Mouse (Mus musculus) forebrain, embryonic 13.5 days (tissue): ENCODE measurements around the gene Agpat1. TPM values are rescaled to one million over a fixed set of nuclear protein-coding genes. Genes with fewer than 3 reads are reported as not detected.
A peak's percentile ranks its signal among the peaks of the same experiment; 100 is the strongest.

ENCODE experiments used
- ATAC-seq: fragments of 200-750 bp; cut with Nextera tagmentation; 2 replicates; pipeline ENCODE4 v1.8.0; 2017
- H3K27ac ChIP-seq: fragments of 300-500 bp; sonication (generic); 2 replicates; pipeline ENCODE4 v1.5.1; 2015; ENCODE audit warnings: inconsistent platforms, mild to moderate bottlenecking, moderate library complexity
- H3K27me3 ChIP-seq: fragments of 300-500 bp; sonication (generic); 2 replicates; pipeline ENCODE4 v1.6.1; 2015; ENCODE audit warnings: mild to moderate bottlenecking, inconsistent platforms
- H3K36me3 ChIP-seq: fragments of 300-500 bp; sonication (generic); 2 replicates; pipeline ENCODE4 v1.6.1; 2015; ENCODE audit warnings: mild to moderate bottlenecking, inconsistent platforms; ENCODE audit not compliant: poor library complexity, severe bottlenecking
- H3K4me1 ChIP-seq: fragments of 300-500 bp; sonication (generic); 2 replicates; pipeline ENCODE4 v1.6.1; 2015; ENCODE audit warnings: inconsistent platforms
- H3K4me2 ChIP-seq: fragments of 300-500 bp; sonication (generic); 2 replicates; pipeline ENCODE4 v1.6.1; 2015; ENCODE audit warnings: inconsistent platforms, mild to moderate bottlenecking, moderate library complexity
- H3K4me3 ChIP-seq: fragments of 300-500 bp; sonication (generic); 2 replicates; pipeline ENCODE4 v1.5.1; 2015; ENCODE audit warnings: mild to moderate bottlenecking, inconsistent platforms
- H3K9ac ChIP-seq: fragments of 300-500 bp; sonication (generic); 2 replicates; pipeline ENCODE4 v1.6.1; 2015; ENCODE audit warnings: mild to moderate bottlenecking, inconsistent platforms
- H3K9me3 ChIP-seq: fragments of 300-500 bp; sonication (generic); replicated peaks from 2 replicates; pipeline ENCODE4 v1.6.1; 2016; ENCODE audit warnings: inconsistent platforms
- WGBS: fragments of 180-500 bp; shearing (Covaris S2); methylation state at CpG from one replicate; pipeline ENCODE4 v1.1.7; 2015; 5-methylcytosine and 5-hydroxymethylcytosine counted together
- polyA plus RNA-seq: library from polyadenylated mRNA; unstranded; fragments of >200 nt; fragmentation: Nextera tagmentation; extraction: Ambion mirVana; gene quantifications from 2 replicates; pipeline ENCODE4 v1.2.1, GENCODE M21; 2015

Agpat1 gene
- polyA plus RNA-seq, 1 experiment from 2014 or later = 74.4 TPM

GRCm38 (mm10) chr17:34596098-34596497, 8.0 kb upstream of the Agpat1 start:
- peaks cover 39% of the 10 kb centered on the region for H3K36me3 ChIP-seq
- H3K4me3 ChIP-seq = no peak overlapping the region
- peaks cover 47% of the 10 kb centered on the region for H3K4me1 ChIP-seq
- ATAC-seq = no peak
- no peaks in the 10 kb centered on the region for H3K9me3 ChIP-seq
- no peak overlapping the region for H3K4me2 ChIP-seq
- H3K9ac ChIP-seq = 0 out of 2 replicates have a peak overlapping the region, but pooled peaks have one; percentile 16
- H3K27me3 ChIP-seq = no peaks in the 10 kb centered on the region
- no peak overlapping the region for H3K27ac ChIP-seq
- 83% methylated on average over 8 of the region's 8 CpGs for WGBS

DNA sequence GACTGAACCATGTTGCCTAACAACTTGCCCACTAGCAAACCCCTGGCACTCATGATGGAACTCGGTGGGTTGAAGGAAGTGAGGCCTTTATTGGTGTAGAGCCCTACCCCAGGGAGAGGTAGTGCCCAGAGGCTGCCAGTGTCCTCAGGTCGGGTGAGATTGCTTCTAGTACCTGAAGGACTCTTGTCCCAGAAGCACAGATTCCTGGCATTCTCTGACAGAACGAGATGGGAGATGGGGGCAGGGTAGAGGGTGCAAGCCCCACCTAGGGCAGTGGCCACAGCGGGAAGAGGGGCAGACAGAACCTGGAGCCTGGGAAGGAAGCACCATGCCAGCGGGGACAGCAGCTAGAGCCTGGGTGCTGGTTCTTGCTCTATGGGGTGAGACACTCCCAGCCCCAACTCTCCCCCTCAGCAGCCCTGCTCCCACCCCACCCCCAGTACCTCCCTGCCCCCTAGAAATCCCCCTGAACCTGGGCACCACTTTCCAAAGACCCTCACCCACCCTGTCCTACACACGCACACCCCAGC, 6.4 kb upstream of the Agpat1 start, which contains the start of gene Ager:
TSS of gene Ager (plus strand) at position 297 of the 530 bp plus-strand sequence.
- Histone ChIP-seq H3K9me3 (no peaks in the 10 kb centered on the region), H3K36me3 (peaks cover 47% of the 10 kb centered on the region), H3K27me3 (no peaks in the 10 kb centered on the region), H3K27ac (peak within 1 kb of the TSS; percentile 19; the same call in 1 of the 2 replicates), H3K4me2 (no peak within 1 kb of the TSS), H3K9ac (peak within 1 kb of the TSS; percentile 46; the same call in 1 of the 2 replicates), H3K4me1 (peaks cover 50% of the 10 kb centered on the region), H3K4me3 (no peak within 1 kb of the TSS)
- WGBS = 25% methylated on average over 6 of the region's 6 CpGs
- ATAC-seq = no peak

GRCm38 (mm10) chr17:34599891-34600290, 4.2 kb upstream of the Agpat1 start:
- no peak overlapping the region for H3K4me3 ChIP-seq
- no peak overlapping the region for H3K9ac ChIP-seq
- ATAC-seq = no peak
- no peaks in the 10 kb centered on the region for H3K27me3 ChIP-seq
- WGBS = 78% methylated on average over 9 of the region's 9 CpGs
- no peaks in the 10 kb centered on the region for H3K9me3 ChIP-seq
- no peak overlapping the region for H3K27ac ChIP-seq
- no peak overlapping the region for H3K4me2 ChIP-seq
- peaks cover 37% of the 10 kb centered on the region for H3K36me3 ChIP-seq
- H3K4me1 ChIP-seq = peaks cover 36% of the 10 kb centered on the region

- Histone ChIP-seq H3K36me3 (peaks cover 23% of the 10 kb centered on the region), H3K9ac (peak overlapping the region; percentile 89; the same call in 1 of the 2 replicates), H3K4me1 (peaks cover 37% of the 10 kb centered on the region), H3K9me3 (no peaks in the 10 kb centered on the region), H3K27ac (no peak overlapping the region), H3K4me2 (peak overlapping the region; percentile 76), H3K4me3 (peak overlapping the region; percentile 83), H3K27me3 (no peaks in the 10 kb centered on the region)
- ATAC-seq = no peak
- WGBS = 92% methylated on average over 12 of the region's 12 CpGs
Observed at GRCm38 (mm10) chr17:34601796-34602195, 2.3 kb upstream of the Agpat1 start.

- peak; percentile 97 for ATAC-seq
- H3K4me1 ChIP-seq = peaks cover 45% of the 10 kb centered on the region
- WGBS = under 1% methylated on average over 30 of the region's 30 CpGs
Observed at GRCm38 (mm10) chr17:34603375-34604060, 544 bp upstream of the Agpat1 start, which contains the start of gene Rnf5. Gene Rnf5 (minus strand): TSS chr17:34603690.

GRCm38 (mm10) chr17:34604511-34605237, 612 bp downstream of the Agpat1 start:
- WGBS = 15% methylated on average over 24 of the region's 24 CpGs
- peak overlapping the region; percentile 96 for H3K9ac ChIP-seq
- H3K9me3 ChIP-seq = no peaks in the 10 kb centered on the region
- H3K4me2 ChIP-seq = peak overlapping the region; percentile 99
- H3K27me3 ChIP-seq = no peaks in the 10 kb centered on the region
- H3K4me3 ChIP-seq = peak overlapping the region; percentile 93
- no peak for ATAC-seq
- H3K27ac ChIP-seq = peak overlapping the region; percentile 91
- H3K4me1 ChIP-seq = peaks cover 51% of the 10 kb centered on the region
- peaks cover 25% of the 10 kb centered on the region for H3K36me3 ChIP-seq

More at GRCm38 (mm10) chr17:34603375-34604060, 544 bp upstream of the Agpat1 start, which contains the start of gene Rnf5:
- H3K9ac ChIP-seq = peak within 1 kb of the TSS; percentile 96
- H3K9me3 ChIP-seq = no peaks in the 10 kb centered on the region
- no peaks in the 10 kb centered on the region for H3K27me3 ChIP-seq
- peak within 1 kb of the TSS; percentile 93 for H3K4me3 ChIP-seq
- peak within 1 kb of the TSS; percentile 99 for H3K4me2 ChIP-seq
- peaks cover 26% of the 10 kb centered on the region for H3K36me3 ChIP-seq
- peak within 1 kb of the TSS; percentile 91 for H3K27ac ChIP-seq

- Histone ChIP-seq H3K27me3 (no peaks in the 10 kb centered on the region), H3K27ac (peak overlapping the region; percentile 91), H3K4me1 (peaks cover 51% of the 10 kb centered on the region), H3K36me3 (peaks cover 25% of the 10 kb centered on the region), H3K9me3 (no peaks in the 10 kb centered on the region), H3K4me2 (peak overlapping the region; percentile 99), H3K4me3 (peak overlapping the region; percentile 93), H3K9ac (peak overlapping the region; percentile 96)
- under 1% methylated on average over 27 of the region's 30 CpGs for WGBS
- ATAC-seq = peak; percentile 54
Observed at GRCm38 (mm10) chr17:34605609-34606008, 1.5 kb downstream of the Agpat1 start.

DNA sequence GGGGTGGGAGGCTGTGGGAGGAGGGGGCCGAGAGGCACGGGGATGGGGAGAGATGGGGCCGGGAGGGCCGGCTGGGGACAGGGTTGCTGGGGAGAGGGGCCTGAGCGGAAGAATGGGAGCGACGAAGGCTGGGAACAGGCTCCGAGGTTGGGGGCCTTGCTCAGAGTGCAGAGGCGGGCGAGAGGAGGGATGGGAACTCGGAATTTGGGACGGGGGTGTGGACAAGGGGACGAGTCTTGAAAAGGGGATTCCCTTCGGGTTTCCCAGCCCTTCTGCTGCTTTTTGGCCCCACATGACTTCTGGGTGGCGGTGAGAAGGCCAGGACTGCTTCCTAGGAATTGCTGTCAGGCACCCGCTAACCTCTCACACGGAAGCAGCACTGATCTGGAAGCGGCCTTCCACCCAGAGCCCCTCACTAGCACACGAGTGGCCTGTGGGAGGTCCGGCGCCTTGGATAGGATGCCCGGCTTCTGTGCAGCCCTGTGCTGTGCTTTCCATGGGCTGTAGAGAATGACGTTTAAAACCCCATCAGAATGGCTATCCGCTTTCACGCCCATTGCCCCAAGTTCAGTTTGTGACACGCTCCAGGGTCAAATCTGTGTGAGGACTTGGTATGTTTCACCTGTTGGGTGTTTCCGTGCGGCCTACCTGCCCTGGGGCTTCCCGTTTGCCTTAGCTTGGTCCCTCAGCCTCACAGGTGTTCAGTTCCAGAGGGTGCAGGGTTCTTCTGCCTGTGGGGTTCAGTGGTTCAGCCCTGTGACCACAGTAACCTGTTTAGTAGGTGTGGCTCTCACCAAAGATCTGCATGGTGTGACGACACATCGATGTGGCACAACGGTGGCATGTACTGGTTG, 2.4 kb downstream of the Agpat1 start:
- peak overlapping the region; percentile 99 for H3K4me2 ChIP-seq
- no peaks in the 10 kb centered on the region for H3K9me3 ChIP-seq
- no peak for ATAC-seq
- H3K27me3 ChIP-seq = no peaks in the 10 kb centered on the region
- peak overlapping the region; percentile 93 for H3K4me3 ChIP-seq
- peak overlapping the region; percentile 96 for H3K9ac ChIP-seq
- WGBS = 17% methylated on average over 32 of the region's 32 CpGs
- peak overlapping the region; percentile 91 for H3K27ac ChIP-seq
- H3K36me3 ChIP-seq = peaks cover 26% of the 10 kb centered on the region
- H3K4me1 ChIP-seq = peaks cover 51% of the 10 kb centered on the region

- no peak overlapping the region for H3K4me2 ChIP-seq
- H3K27ac ChIP-seq = no peak overlapping the region
- 87% methylated on average over 7 of the region's 7 CpGs for WGBS
- no peak overlapping the region for H3K4me3 ChIP-seq
- H3K9me3 ChIP-seq = no peaks in the 10 kb centered on the region
- H3K9ac ChIP-seq = no peak overlapping the region
- H3K27me3 ChIP-seq = no peaks in the 10 kb centered on the region
- H3K36me3 ChIP-seq = peaks cover 36% of the 10 kb centered on the region
- ATAC-seq = no peak
- peaks cover 39% of the 10 kb centered on the region for H3K4me1 ChIP-seq
Observed at GRCm38 (mm10) chr17:34607997-34608396, 3.9 kb downstream of the Agpat1 start.

DNA sequence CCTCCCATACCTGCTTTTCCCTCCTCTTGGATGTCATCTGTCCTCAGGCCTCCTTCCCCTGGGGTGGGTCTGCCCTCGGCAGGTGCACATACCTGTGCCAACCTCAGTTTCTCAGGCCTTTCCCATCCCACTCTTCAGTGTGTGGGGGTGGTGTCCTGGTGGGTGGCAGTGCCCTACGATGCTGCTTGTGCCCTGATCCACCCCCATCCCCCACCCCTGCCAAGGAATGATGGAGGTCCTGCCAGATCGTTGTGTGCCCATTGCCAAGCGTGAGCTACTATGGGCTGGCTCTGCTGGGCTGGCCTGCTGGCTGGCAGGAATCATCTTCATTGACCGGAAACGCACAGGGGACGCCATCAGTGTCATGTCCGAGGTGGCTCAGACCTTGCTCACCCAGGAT, 7.0 kb downstream of the Agpat1 start:
- H3K4me2 ChIP-seq = no peak overlapping the region
- no peaks in the 10 kb centered on the region for H3K27me3 ChIP-seq
- no peak for ATAC-seq
- no peak overlapping the region for H3K9ac ChIP-seq
- H3K9me3 ChIP-seq = no peaks in the 10 kb centered on the region
- peaks cover 28% of the 10 kb centered on the region for H3K4me1 ChIP-seq
- no peak overlapping the region for H3K27ac ChIP-seq
- H3K4me3 ChIP-seq = no peak overlapping the region
- peaks cover 67% of the 10 kb centered on the region for H3K36me3 ChIP-seq
- 92% methylated on average over 8 of the region's 8 CpGs for WGBS

- H3K27ac ChIP-seq = no peak overlapping the region
- H3K4me3 ChIP-seq = no peak overlapping the region
- 88% methylated on average over 11 of the region's 11 CpGs for WGBS
- no peak overlapping the region for H3K4me2 ChIP-seq
- H3K36me3 ChIP-seq = peaks cover 80% of the 10 kb centered on the region
- no peaks in the 10 kb centered on the region for H3K9me3 ChIP-seq
- no peak overlapping the region for H3K9ac ChIP-seq
- no peak for ATAC-seq
- peaks cover 8% of the 10 kb centered on the region for H3K4me1 ChIP-seq
- no peaks in the 10 kb centered on the region for H3K27me3 ChIP-seq
Observed at GRCm38 (mm10) chr17:34613054-34613645, 9.1 kb downstream of the Agpat1 start.
